Mouse (Mus musculus) retina, postnatal 7 days (tissue): Measurements from ENCODE around the gene Capn15.
A peak's percentile ranks its signal among the peaks of the same experiment; 100 is the strongest.

Experiments used
- DNase-seq: peaks from one replicate; pipeline ENCODE4 v3.0.0-alpha.2; 2012; ENCODE audit warnings: low read depth, low spot score

Capn15 gene

GRCm38 (mm10) chr17:25985306-25986294 lies at the start of gene Capn15:
Gene Capn15 (minus strand): TSS chr17:25985796.
- peak; percentile 88 for DNase-seq

GRCm38 (mm10) chr17:26032037-26032436 lies 46.4 kb upstream of the Capn15 start:
- DNase-seq, result no peak

- no peak for DNase-seq
Measured at GRCm38 (mm10) chr17:26031583-26031982, 46.0 kb upstream of the Capn15 start.

- DNase-seq, result no peak
Measured at GRCm38 (mm10) chr17:26028261-26028660, 42.7 kb upstream of the Capn15 start.

GRCm38 (mm10) chr17:26024674-26025073 lies 39.1 kb upstream of the Capn15 start:
- DNase-seq, result no peak

- no peak for DNase-seq
Measured at GRCm38 (mm10) chr17:26023966-26024365, 38.4 kb upstream of the Capn15 start.

GRCm38 (mm10) chr17:26023181-26023580 lies 37.6 kb upstream of the Capn15 start:
- no peak for DNase-seq

GRCm38 (mm10) chr17:26021728-26022341 lies 36.2 kb upstream of the Capn15 start:
- no peak for DNase-seq

GRCm38 (mm10) chr17:26020848-26021347 lies 35.3 kb upstream of the Capn15 start:
- no peak for DNase-seq

GRCm38 (mm10) chr17:26018388-26018787 lies 32.8 kb upstream of the Capn15 start:
- no peak for DNase-seq

- DNase-seq, result no peak
Measured at GRCm38 (mm10) chr17:26017949-26018348, 32.4 kb upstream of the Capn15 start.

- DNase-seq, result no peak
Measured at GRCm38 (mm10) chr17:26017021-26017420, 31.4 kb upstream of the Capn15 start.

- no peak for DNase-seq
Measured at GRCm38 (mm10) chr17:26013711-26014110, 28.1 kb upstream of the Capn15 start.

GRCm38 (mm10) chr17:26011841-26012460 lies 26.4 kb upstream of the Capn15 start:
- peak; percentile 55 for DNase-seq

- DNase-seq, result peak; percentile 81
Measured at GRCm38 (mm10) chr17:26009540-26009939, 23.9 kb upstream of the Capn15 start.

GRCm38 (mm10) chr17:26008787-26009186 lies 23.2 kb upstream of the Capn15 start:
- DNase-seq, result no peak

- no peak for DNase-seq
Measured at GRCm38 (mm10) chr17:26008331-26008730, 22.7 kb upstream of the Capn15 start.

GRCm38 (mm10) chr17:26007646-26008045 lies 22.1 kb upstream of the Capn15 start:
- DNase-seq, result no peak

GRCm38 (mm10) chr17:26005731-26006450 lies 20.3 kb upstream of the Capn15 start:
- DNase-seq, result no peak

GRCm38 (mm10) chr17:26004711-26005110 lies 19.1 kb upstream of the Capn15 start:
- no peak for DNase-seq

- DNase-seq, result no peak
Measured at GRCm38 (mm10) chr17:26003864-26004263, 18.3 kb upstream of the Capn15 start.
